Mouse (Mus musculus) limb, embryonic 12.5 days (tissue): Measurements from ENCODE around the gene Spsb1. TPM values are rescaled to one million over a fixed set of nuclear protein-coding genes. Genes with fewer than 3 reads are reported as not detected.
A peak's percentile ranks its signal among the peaks of the same experiment; 100 is the strongest.

Source experiments
- ATAC-seq: fragments of 200-750 bp; cut with Nextera tagmentation; 2 replicates; pipeline ENCODE4 v1.8.0; 2017; ENCODE audit warnings: low read depth, moderate TSS enrichment; ENCODE audit not compliant: insufficient number of reproducible peaks, insufficient read depth, low FRiP score, low TSS enrichment
- H3K27ac ChIP-seq: fragments of 300-500 bp; sonication (generic); 2 replicates; pipeline ENCODE4 v1.5.1; 2016; ENCODE audit warnings: mild to moderate bottlenecking, moderate library complexity
- H3K27me3 ChIP-seq: fragments of 300-500 bp; sonication (generic); 2 replicates; pipeline ENCODE4 v1.6.1; 2016; ENCODE audit warnings: mild to moderate bottlenecking, moderate library complexity
- H3K36me3 ChIP-seq: fragments of 300-500 bp; sonication (generic); 2 replicates; pipeline ENCODE4 v1.6.1; 2016; ENCODE audit warnings: mild to moderate bottlenecking, moderate library complexity
- H3K4me1 ChIP-seq: fragments of 300-500 bp; sonication (generic); replicated peaks from 2 replicates; pipeline ENCODE4 v1.6.1; 2016
- H3K4me2 ChIP-seq: fragments of 300-500 bp; sonication (generic); 2 replicates; pipeline ENCODE4 v1.6.1; 2016; ENCODE audit warnings: mild to moderate bottlenecking, moderate library complexity
- H3K4me3 ChIP-seq: fragments of 300-500 bp; sonication (generic); replicated peaks from 2 replicates; pipeline ENCODE4 v1.5.1; 2016; ENCODE audit warnings: mild to moderate bottlenecking
- H3K9ac ChIP-seq: fragments of 300-500 bp; sonication (generic); replicated peaks from 2 replicates; pipeline ENCODE4 v1.6.1; 2016; ENCODE audit warnings: mild to moderate bottlenecking, moderate library complexity
- H3K9me3 ChIP-seq: fragments of 300-500 bp; sonication (generic); 2 replicates; pipeline ENCODE4 v1.6.1; 2016; ENCODE audit warnings: mild to moderate bottlenecking, moderate library complexity
- WGBS: fragments of 180-500 bp; shearing (Covaris S2); methylation state at CpG from one replicate; pipeline ENCODE4 v1.1.7; 2016; 5-methylcytosine and 5-hydroxymethylcytosine counted together
- polyA plus RNA-seq: library from polyadenylated mRNA; unstranded; fragments of >200 nt; fragmentation: Nextera tagmentation; extraction: Ambion mirVana; gene quantifications from 2 replicates; pipeline ENCODE4 v1.2.1, GENCODE M21; 2016

Gene Spsb1
- polyA plus RNA-seq, 1 experiment from 2014 or later, result 19.1 TPM

- no peaks in the 10 kb centered on the region; the same call in 1 of the 2 replicates for H3K9me3 ChIP-seq
- H3K27me3 ChIP-seq, result no peaks in the 10 kb centered on the region
- ATAC-seq, result no peak
- H3K4me2 ChIP-seq, result no peak overlapping the region
- no peak overlapping the region for H3K9ac ChIP-seq
- peaks cover 34% of the 10 kb centered on the region for H3K4me1 ChIP-seq
- WGBS, result 80% methylated on average over 5 of the region's 5 CpGs
- 0 out of 2 replicates have a peak overlapping the region, but pooled peaks have one; percentile 14 for H3K27ac ChIP-seq
- H3K4me3 ChIP-seq, result no peak overlapping the region
- no peaks in the 10 kb centered on the region for H3K36me3 ChIP-seq
Measured at GRCm38 (mm10) chr4:149966252-149966651, 11.4 kb upstream of the Spsb1 start.

- Histone ChIP-seq H3K27me3 (no peaks in the 10 kb centered on the region), H3K9me3 (no peaks in the 10 kb centered on the region; the same call in 1 of the 2 replicates), H3K27ac (no peak overlapping the region), H3K9ac (no peak overlapping the region), H3K4me3 (no peak overlapping the region), H3K4me2 (no peak overlapping the region), H3K36me3 (no peaks in the 10 kb centered on the region), H3K4me1 (peaks cover 34% of the 10 kb centered on the region)
- WGBS, result 58% methylated on average over 6 of the region's 6 CpGs
- no peak for ATAC-seq
Measured at GRCm38 (mm10) chr4:149965672-149966071, 10.8 kb upstream of the Spsb1 start.

DNA sequence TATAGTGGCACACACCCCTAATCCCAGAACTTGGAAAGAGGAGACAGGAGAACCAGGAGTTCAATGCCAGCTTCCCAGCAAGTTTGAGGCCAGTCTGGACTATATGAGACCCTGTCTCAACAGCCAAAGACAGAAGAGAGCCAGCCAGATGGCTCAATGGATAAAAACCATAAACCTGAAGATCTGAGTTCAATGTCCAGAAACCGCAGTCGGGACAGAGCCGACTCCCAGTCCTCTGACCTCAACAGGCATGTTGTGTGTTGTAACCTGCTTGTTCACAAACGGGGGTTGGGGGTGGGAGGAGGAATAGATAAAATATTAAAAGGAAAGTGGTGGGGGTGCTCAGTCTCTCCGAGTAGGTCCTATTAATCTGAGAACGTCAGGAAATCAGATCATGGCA is 10.4 kb upstream of the Spsb1 start:
- peak overlapping the region; percentile 81 for H3K27ac ChIP-seq
- no peaks in the 10 kb centered on the region for H3K36me3 ChIP-seq
- no peak overlapping the region for H3K4me2 ChIP-seq
- no peaks in the 10 kb centered on the region; the same call in 1 of the 2 replicates for H3K9me3 ChIP-seq
- H3K4me3 ChIP-seq, result no peak overlapping the region
- H3K27me3 ChIP-seq, result no peaks in the 10 kb centered on the region
- ATAC-seq, result no peak
- no peak overlapping the region for H3K9ac ChIP-seq
- peaks cover 34% of the 10 kb centered on the region for H3K4me1 ChIP-seq
- 55% methylated on average over 6 of the region's 6 CpGs for WGBS

DNA sequence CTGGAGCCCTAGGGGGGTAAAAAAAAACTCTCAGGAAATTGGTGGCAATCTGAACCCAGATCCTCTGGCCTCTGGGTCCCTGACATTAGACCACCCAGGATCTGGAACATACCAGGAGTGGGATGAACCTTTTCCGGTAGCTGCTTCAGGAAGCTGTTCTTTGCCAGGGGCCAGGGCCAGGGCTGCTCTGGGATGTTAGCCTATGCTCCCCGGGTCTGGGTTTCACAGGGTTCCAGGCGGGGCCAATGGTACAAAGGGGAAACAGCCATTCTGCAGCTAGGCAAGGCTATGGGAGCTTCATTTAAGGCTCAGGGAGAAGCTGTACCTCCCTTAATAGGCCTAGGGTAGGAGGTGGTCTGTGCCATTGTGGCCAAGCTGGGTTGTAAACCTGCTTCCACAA is 9.9 kb upstream of the Spsb1 start:
- Histone ChIP-seq H3K4me2 (no peak overlapping the region), H3K4me1 (peaks cover 34% of the 10 kb centered on the region), H3K9me3 (no peaks in the 10 kb centered on the region; the same call in 1 of the 2 replicates), H3K36me3 (no peaks in the 10 kb centered on the region), H3K9ac (0 out of 2 replicates have a peak overlapping the region, but pooled peaks have one; percentile 23), H3K27ac (peak overlapping the region; percentile 81), H3K27me3 (no peaks in the 10 kb centered on the region), H3K4me3 (no peak overlapping the region)
- WGBS, result 13% methylated on average over 3 of the region's 3 CpGs
- 0 out of 2 replicates have a peak, but pooled peaks have one; percentile 34 for ATAC-seq

GRCm38 (mm10) chr4:149964285-149964684 is 9.4 kb upstream of the Spsb1 start:
- Histone ChIP-seq H3K4me3 (no peak overlapping the region), H3K9me3 (no peaks in the 10 kb centered on the region; the same call in 1 of the 2 replicates), H3K27me3 (no peaks in the 10 kb centered on the region), H3K9ac (0 out of 2 replicates have a peak overlapping the region, but pooled peaks have one; percentile 23), H3K36me3 (no peaks in the 10 kb centered on the region), H3K27ac (peak overlapping the region; percentile 81), H3K4me2 (no peak overlapping the region), H3K4me1 (peaks cover 34% of the 10 kb centered on the region)
- WGBS, result 72% methylated on average over 8 of the region's 8 CpGs
- no peak for ATAC-seq

GRCm38 (mm10) chr4:149960391-149960790 is 5.5 kb upstream of the Spsb1 start:
- Histone ChIP-seq H3K36me3 (no peaks in the 10 kb centered on the region), H3K4me3 (no peak overlapping the region), H3K4me2 (no peak overlapping the region), H3K4me1 (peaks cover 24% of the 10 kb centered on the region), H3K27me3 (peaks cover 20% of the 10 kb centered on the region), H3K9me3 (no peaks in the 10 kb centered on the region; the same call in 1 of the 2 replicates), H3K27ac (no peak overlapping the region), H3K9ac (no peak overlapping the region)
- 89% methylated on average over 7 of the region's 7 CpGs for WGBS
- ATAC-seq, result no peak

DNA sequence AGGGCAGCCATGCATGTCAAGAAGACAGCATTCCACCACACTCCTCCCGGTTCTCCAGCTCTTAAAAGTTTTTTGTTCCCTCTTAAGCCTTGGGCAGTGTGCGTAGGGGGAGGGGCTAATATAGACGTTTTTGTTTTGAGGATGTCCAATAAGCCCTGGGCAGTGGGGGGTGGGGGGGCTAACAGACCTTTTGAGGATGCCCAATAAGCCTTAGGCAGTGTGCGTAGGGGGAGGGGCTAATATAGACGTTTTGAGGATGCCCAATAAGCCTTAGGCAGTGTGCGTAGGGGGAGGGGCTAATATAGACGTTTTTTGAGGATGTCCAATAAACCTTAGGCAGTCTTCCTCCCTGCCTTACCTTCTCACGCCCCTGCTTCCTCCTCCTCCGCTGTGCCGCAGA is 5.0 kb upstream of the Spsb1 start:
- no peak overlapping the region for H3K9ac ChIP-seq
- H3K36me3 ChIP-seq, result no peaks in the 10 kb centered on the region
- no peak overlapping the region for H3K27ac ChIP-seq
- H3K4me1 ChIP-seq, result peaks cover 20% of the 10 kb centered on the region
- peaks cover 20% of the 10 kb centered on the region for H3K27me3 ChIP-seq
- H3K4me3 ChIP-seq, result no peak overlapping the region
- 56% methylated on average over 10 of the region's 10 CpGs for WGBS
- H3K9me3 ChIP-seq, result no peaks in the 10 kb centered on the region; the same call in 1 of the 2 replicates
- no peak for ATAC-seq
- no peak overlapping the region for H3K4me2 ChIP-seq

- H3K9ac ChIP-seq, result no peak overlapping the region
- H3K36me3 ChIP-seq, result no peaks in the 10 kb centered on the region
- ATAC-seq, result no peak
- 5% methylated on average over 5 of the region's 5 CpGs for WGBS
- H3K27ac ChIP-seq, result no peak overlapping the region
- no peaks in the 10 kb centered on the region; the same call in 1 of the 2 replicates for H3K9me3 ChIP-seq
- no peak overlapping the region for H3K4me2 ChIP-seq
- peaks cover 10% of the 10 kb centered on the region for H3K4me1 ChIP-seq
- H3K4me3 ChIP-seq, result no peak overlapping the region
- peaks cover 20% of the 10 kb centered on the region for H3K27me3 ChIP-seq
Measured at GRCm38 (mm10) chr4:149958566-149958965, 3.7 kb upstream of the Spsb1 start.

- no peak overlapping the region for H3K4me2 ChIP-seq
- WGBS, result 41% methylated on average over 13 of the region's 13 CpGs
- H3K27ac ChIP-seq, result no peak overlapping the region
- no peak for ATAC-seq
- H3K9me3 ChIP-seq, result no peaks in the 10 kb centered on the region
- no peaks in the 10 kb centered on the region for H3K36me3 ChIP-seq
- H3K4me3 ChIP-seq, result no peak overlapping the region
- H3K4me1 ChIP-seq, result peaks cover 23% of the 10 kb centered on the region
- H3K27me3 ChIP-seq, result peaks cover 23% of the 10 kb centered on the region
- H3K9ac ChIP-seq, result no peak overlapping the region
Measured at GRCm38 (mm10) chr4:149956048-149956447, 1.2 kb upstream of the Spsb1 start.

DNA sequence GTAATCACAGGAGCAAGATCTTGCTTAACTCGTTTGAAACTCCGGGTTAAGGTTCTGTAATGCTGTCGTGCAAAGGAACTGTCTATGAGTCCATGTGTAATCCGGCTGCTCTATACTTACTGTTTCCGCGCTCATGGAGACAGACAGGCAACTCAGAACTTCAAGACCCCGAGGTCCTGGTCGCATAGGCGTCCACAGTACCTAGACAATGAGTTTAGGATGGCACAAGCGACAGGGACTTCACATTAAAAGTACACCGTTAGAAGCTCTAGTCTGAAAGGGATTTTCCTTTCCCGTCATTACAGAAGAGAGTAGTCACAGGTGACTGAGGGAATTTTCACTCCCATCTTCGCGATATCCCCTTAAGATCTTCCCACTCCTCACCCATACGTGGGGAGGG is 788 bp upstream of the Spsb1 start:
- no peaks in the 10 kb centered on the region for H3K36me3 ChIP-seq
- ATAC-seq, result no peak
- peak overlapping the region; percentile 96 for H3K4me2 ChIP-seq
- WGBS, result 21% methylated on average over 15 of the region's 15 CpGs
- H3K9me3 ChIP-seq, result no peaks in the 10 kb centered on the region
- peaks cover 23% of the 10 kb centered on the region for H3K27me3 ChIP-seq
- H3K4me1 ChIP-seq, result peaks cover 23% of the 10 kb centered on the region
- peak overlapping the region; percentile 8; the same call in 1 of the 2 replicates for H3K27ac ChIP-seq
- H3K9ac ChIP-seq, result no peak overlapping the region
- peak overlapping the region; percentile 84 for H3K4me3 ChIP-seq

DNA sequence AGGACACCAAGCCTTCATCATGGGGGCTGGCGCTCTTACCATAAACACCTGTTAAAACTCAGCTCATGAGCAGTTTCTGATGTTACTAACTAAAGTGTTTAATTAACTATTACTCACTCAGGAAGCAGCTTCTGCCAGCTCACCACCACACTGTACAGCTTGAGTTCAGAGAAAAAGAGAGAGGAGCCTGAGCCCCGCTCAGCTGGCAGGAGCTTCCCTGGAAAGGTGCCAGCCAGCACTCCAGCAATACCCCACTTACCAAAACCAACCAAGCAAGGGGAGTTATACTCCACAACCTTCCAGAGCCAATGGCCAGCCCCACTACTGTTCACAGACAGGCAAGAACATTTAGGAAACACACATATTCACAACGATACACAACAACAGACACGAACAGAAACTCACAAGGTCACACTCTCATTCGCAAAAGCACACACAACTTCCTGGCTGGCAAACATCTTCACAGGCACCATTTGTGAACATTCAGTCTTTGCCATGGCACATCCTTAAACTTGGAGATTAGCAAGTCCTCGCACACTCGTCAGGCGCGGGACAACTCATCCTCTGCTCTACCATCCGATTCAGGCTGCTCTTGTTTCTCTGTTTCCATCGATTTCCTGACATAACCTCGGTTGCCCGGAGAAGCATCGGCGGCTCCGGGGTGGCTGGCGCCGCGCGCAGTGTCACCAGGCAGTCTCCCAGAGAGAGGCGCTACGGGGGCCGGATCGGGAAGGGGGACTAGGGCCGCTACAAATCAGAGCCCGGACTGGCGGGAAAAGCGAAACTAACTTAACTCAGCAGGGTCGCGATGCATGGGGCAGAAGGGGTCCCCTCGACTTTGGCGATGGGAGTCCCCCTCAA is 992 bp downstream of the Spsb1 start:
- Histone ChIP-seq H3K4me2 (peak overlapping the region; percentile 96), H3K9ac (peak overlapping the region; percentile 89), H3K4me1 (peaks cover 39% of the 10 kb centered on the region), H3K36me3 (no peaks in the 10 kb centered on the region), H3K27me3 (peaks cover 23% of the 10 kb centered on the region), H3K9me3 (no peaks in the 10 kb centered on the region), H3K27ac (no peak overlapping the region; the same call in 1 of the 2 replicates), H3K4me3 (peak overlapping the region; percentile 84)
- ATAC-seq, result no peak
- WGBS, result 7% methylated on average over 32 of the region's 32 CpGs
